Mouse (Mus musculus): ENCODE data around the gene Nt5c1a.

DNA sequence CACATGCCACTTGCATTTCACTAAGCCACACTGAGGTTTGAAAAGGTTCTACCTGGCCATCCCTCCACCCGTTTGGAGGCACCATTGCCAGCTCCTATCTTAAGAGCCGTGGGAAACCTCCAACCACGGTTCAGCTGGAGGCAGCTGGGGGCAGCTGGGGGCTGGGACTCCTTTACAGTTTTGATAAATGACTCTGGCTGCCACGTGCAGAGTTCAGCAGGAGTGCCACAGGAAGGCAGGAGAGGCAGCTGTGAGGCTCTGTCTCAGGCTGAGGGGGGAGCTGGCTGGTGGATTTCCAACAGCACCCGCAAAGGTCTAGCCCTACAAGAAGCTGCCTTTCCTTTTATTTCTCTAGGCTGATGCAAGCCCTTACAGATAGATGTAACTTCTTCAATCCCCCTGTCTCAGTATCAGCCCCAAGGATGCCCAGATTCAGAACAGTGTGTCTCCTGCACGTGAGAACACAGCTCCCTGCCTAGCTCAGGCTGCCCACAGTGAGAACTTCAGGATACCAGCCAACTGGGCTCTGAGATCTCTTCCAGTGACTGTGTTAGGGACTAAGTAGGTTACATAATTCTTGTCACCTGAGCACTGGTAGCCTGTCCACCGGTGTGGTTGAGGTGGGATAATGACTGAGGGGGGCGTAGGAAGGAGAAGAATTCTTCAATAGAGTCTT is 58.9 kb downstream of the Nt5c1a start:
- TF ChIP-seq POLR2A (IDR thresholded peaks at IDR 0.05; ENCODE audit: low read depth, low read length) = no peak
- no peak for TF ChIP-seq CTCF (conservative IDR thresholded peaks at IDR 0.05; ENCODE audit: insufficient read depth, insufficient read length, low read depth, low read length)
